Mouse (Mus musculus) CH12.LX (cell line): ENCODE measurements at regions not wholly inside any gene's neighbourhood (a gene's known extent, or its start where the extent isn't known, plus 50 kb on each side); places are given as distances from the start of the nearest gene placed in this dataset.

ENCODE experiments used
- DNase-seq: peaks from one replicate; pipeline ENCODE4 v3.0.0-alpha.2; 2013; ENCODE audit errors: extremely low read depth
- H3K27ac ChIP-seq: 2 replicates; pipeline ENCODE4 v1.5.1; 2012; ENCODE audit warnings: low read depth, mild to moderate bottlenecking, control low read depth, moderate library complexity; ENCODE audit not compliant: insufficient read depth
- H3K27me3 ChIP-seq: replicated peaks from 2 replicates; pipeline ENCODE3; 2012; ENCODE audit warnings: inconsistent platforms
- H3K36me3 ChIP-seq, 2 experiments: replicated peaks in 1 of 2; 2 replicates each; pipeline versions ENCODE3 to v1.6.1; 2012; ENCODE audit warnings: inconsistent platforms in 1 of 2, low read length in 1 of 2, mild to moderate bottlenecking in 1 of 2, mixed read lengths in 1 of 2, moderate library complexity in 1 of 2; ENCODE audit not compliant: control insufficient read depth in 1 of 2, insufficient read depth in 1 of 2
- H3K4me1 ChIP-seq, 2 experiments: 2 replicates each; pipeline ENCODE4 v1.6.1; 2012; ENCODE audit warnings: inconsistent platforms in 1 of 2, moderate library complexity in 1 of 2; ENCODE audit not compliant: insufficient read depth in 2 of 2, control insufficient read depth in 1 of 2
- H3K4me2 ChIP-seq: 2 replicates; pipeline ENCODE4 v1.6.1; 2012; ENCODE audit warnings: low read depth, mild to moderate bottlenecking, control low read depth; ENCODE audit not compliant: poor library complexity, insufficient read depth, severe bottlenecking
- H3K4me3 ChIP-seq, 3 experiments: fragments of 150-350 bp in 1 of 3; sonication (generic) in 1 of 3; replicated peaks in 1 of 3; 2 replicates each; pipeline versions ENCODE3 to v1.5.1; 2011 to 2012; ENCODE audit warnings: low read depth in 2 of 3, low read length in 2 of 3, mild to moderate bottlenecking in 2 of 3, moderate library complexity in 2 of 3, control low read depth in 1 of 3, improper control_type of control experiment in 1 of 3, inconsistent platforms in 1 of 3, mixed read lengths in 1 of 3; ENCODE audit not compliant: poor library complexity in 1 of 3
- H3K79me2 ChIP-seq: replicated peaks from 2 replicates; pipeline ENCODE4 v1.6.1; 2012; ENCODE audit warnings: mild to moderate bottlenecking, moderate library complexity; ENCODE audit not compliant: control insufficient read depth, poor library complexity, insufficient read depth, severe bottlenecking; ENCODE audit errors: extremely low read depth
- H3K9ac ChIP-seq: 2 replicates; pipeline ENCODE4 v1.6.1; 2012; ENCODE audit warnings: low read depth, mild to moderate bottlenecking, control low read depth, moderate library complexity; ENCODE audit not compliant: insufficient read depth
- H3K9me3 ChIP-seq: replicated peaks from 2 replicates; pipeline ENCODE3; 2012; ENCODE audit warnings: low read length, inconsistent platforms, mixed read lengths
- BHLHE40 ChIP-seq: IDR thresholded peaks from 2 replicates; pipeline ENCODE4 v1.6.1; 2011; ENCODE audit warnings: mild to moderate bottlenecking, low read depth, low read length, improper control_type of control experiment
- CHD1 ChIP-seq: IDR thresholded peaks from 2 replicates; pipeline ENCODE4 v1.6.1; 2012; ENCODE audit warnings: low read depth, low read length, improper control_type of control experiment, inconsistent platforms
- CTCF ChIP-seq, 2 experiments: IDR thresholded peaks in 1 of 2; conservative IDR thresholded peaks in 1 of 2; 2 replicates each; pipeline ENCODE4 v1.5.1; 2011 to 2012; ENCODE audit warnings: low read depth in 2 of 2, low read length in 2 of 2, improper control_type of control experiment in 1 of 2, inconsistent platforms in 1 of 2, mild to moderate bottlenecking in 1 of 2, moderate library complexity in 1 of 2
- E2F4 ChIP-seq: IDR thresholded peaks from 2 replicates; pipeline ENCODE4 v1.6.1; 2011; ENCODE audit warnings: low read depth, low read length, improper control_type of control experiment; ENCODE audit not compliant: insufficient replicate concordance
- EP300 ChIP-seq: IDR thresholded peaks from 2 replicates; pipeline ENCODE4 v1.6.1; 2011; ENCODE audit warnings: low read length, improper control_type of control experiment
- ETS1 ChIP-seq: conservative IDR thresholded peaks from 2 replicates; pipeline ENCODE4 v1.6.1; 2012; ENCODE audit warnings: low read depth, mild to moderate bottlenecking, inconsistent platforms, low read length, improper control_type of control experiment, moderate library complexity
- GABPA ChIP-seq: IDR thresholded peaks from 2 replicates; pipeline ENCODE4 v1.6.1; 2012; ENCODE audit warnings: low read depth, low read length, improper control_type of control experiment, inconsistent platforms; ENCODE audit not compliant: insufficient replicate concordance
- HCFC1 ChIP-seq: IDR thresholded peaks from 2 replicates; pipeline ENCODE4 v1.6.1; 2012; ENCODE audit warnings: low read depth, mild to moderate bottlenecking, inconsistent platforms, low read length, improper control_type of control experiment
- IRF4 ChIP-seq: IDR thresholded peaks from 2 replicates; pipeline ENCODE4 v1.6.1; 2014; ENCODE audit warnings: low read depth, mild to moderate bottlenecking, inconsistent platforms, low read length, improper control_type of control experiment
- JUN ChIP-seq: IDR thresholded peaks from 2 replicates; pipeline ENCODE4 v1.6.1; 2011; ENCODE audit warnings: low read depth, mild to moderate bottlenecking, low read length, improper control_type of control experiment, moderate library complexity; ENCODE audit not compliant: insufficient read depth
- KAT2A ChIP-seq: IDR thresholded peaks from 2 replicates; pipeline ENCODE4 v1.6.1; 2012; ENCODE audit warnings: low read length, improper control_type of control experiment, inconsistent platforms; ENCODE audit not compliant: insufficient replicate concordance
- MAFK ChIP-seq: IDR thresholded peaks from 2 replicates; pipeline ENCODE4 v1.6.1; 2011; ENCODE audit warnings: low read length, improper control_type of control experiment; ENCODE audit not compliant: insufficient replicate concordance
- MAX ChIP-seq: IDR thresholded peaks from 2 replicates; pipeline ENCODE4 v1.6.1; 2011; ENCODE audit warnings: low read length, improper control_type of control experiment
- MAZ ChIP-seq: IDR thresholded peaks from 2 replicates; pipeline ENCODE4 v1.6.1; 2012; ENCODE audit warnings: low read depth, mild to moderate bottlenecking, inconsistent platforms, low read length, improper control_type of control experiment, moderate library complexity
- MEF2A ChIP-seq: IDR thresholded peaks from 2 replicates; pipeline ENCODE4 v1.6.1; 2014; ENCODE audit warnings: low read depth, mild to moderate bottlenecking, inconsistent platforms, low read length, improper control_type of control experiment, borderline replicate concordance
- MXI1 ChIP-seq: IDR thresholded peaks from 2 replicates; pipeline ENCODE4 v1.6.1; 2011; ENCODE audit warnings: mild to moderate bottlenecking, low read depth, low read length, improper control_type of control experiment
- MYC ChIP-seq: IDR thresholded peaks from 2 replicates; pipeline ENCODE4 v1.6.1; 2011; ENCODE audit warnings: low read depth, mild to moderate bottlenecking, improper control_type of control experiment, low read length
- NRF1 ChIP-seq: IDR thresholded peaks from 2 replicates; pipeline ENCODE4 v1.6.1; 2014; ENCODE audit warnings: low read depth, mild to moderate bottlenecking, inconsistent platforms, low read length, improper control_type of control experiment, moderate library complexity
- PAX5 ChIP-seq: IDR thresholded peaks from 2 replicates; pipeline ENCODE4 v1.6.1; 2012; ENCODE audit warnings: low read length, inconsistent platforms, mixed read lengths
- POLR2A ChIP-seq: IDR thresholded peaks from 2 replicates; pipeline ENCODE4 v1.6.1; 2011; ENCODE audit warnings: low read depth, mild to moderate bottlenecking, improper control_type of control experiment, low read length
- SIN3A ChIP-seq: IDR thresholded peaks from 2 replicates; pipeline ENCODE4 v1.6.1; 2012; ENCODE audit warnings: low read length, improper control_type of control experiment, inconsistent platforms
- TBP ChIP-seq: conservative IDR thresholded peaks from 2 replicates; pipeline ENCODE4 v1.6.1; 2011; ENCODE audit warnings: low read depth, low read length, improper control_type of control experiment
- UBTF ChIP-seq: IDR thresholded peaks from 2 replicates; pipeline ENCODE4 v1.6.1; 2012; ENCODE audit warnings: low read depth, mild to moderate bottlenecking, inconsistent platforms, low read length, improper control_type of control experiment, moderate library complexity
- USF1 ChIP-seq: IDR thresholded peaks from 2 replicates; pipeline ENCODE4 v1.6.1; 2014; ENCODE audit warnings: low read depth, mild to moderate bottlenecking, inconsistent platforms, low read length, improper control_type of control experiment
- ZC3H11A ChIP-seq: IDR thresholded peaks from 2 replicates; pipeline ENCODE4 v1.6.1; 2012; ENCODE audit warnings: low read depth, mild to moderate bottlenecking, inconsistent platforms, low read length, improper control_type of control experiment
- ZKSCAN1 ChIP-seq: IDR thresholded peaks from 2 replicates; pipeline ENCODE4 v1.6.1; 2012; ENCODE audit warnings: low read depth, inconsistent platforms, low read length, improper control_type of control experiment, borderline replicate concordance
- dilution Hi-C: fragments of 300-500 bp; cut with MboI; formaldehyde crosslinking; loops from 2 replicates; pipeline ENCODE4 v1.14.3; 2020; ENCODE audit warnings: low sequenced_read_pairs; ENCODE audit not compliant: extremely low pct_unique_long_range_greater_than_20kb, extremely low pct_ligation_motif_present
- in situ Hi-C: fragments of 300-500 bp; cut with MboI; formaldehyde crosslinking; loops from 3 replicates; pipeline ENCODE4 v1.14.3; 2019; ENCODE audit warnings: low sequenced_read_pairs, low pct_ligation_motif_present, low pct_unique_long_range_greater_than_20kb, mixed read lengths

DNA sequence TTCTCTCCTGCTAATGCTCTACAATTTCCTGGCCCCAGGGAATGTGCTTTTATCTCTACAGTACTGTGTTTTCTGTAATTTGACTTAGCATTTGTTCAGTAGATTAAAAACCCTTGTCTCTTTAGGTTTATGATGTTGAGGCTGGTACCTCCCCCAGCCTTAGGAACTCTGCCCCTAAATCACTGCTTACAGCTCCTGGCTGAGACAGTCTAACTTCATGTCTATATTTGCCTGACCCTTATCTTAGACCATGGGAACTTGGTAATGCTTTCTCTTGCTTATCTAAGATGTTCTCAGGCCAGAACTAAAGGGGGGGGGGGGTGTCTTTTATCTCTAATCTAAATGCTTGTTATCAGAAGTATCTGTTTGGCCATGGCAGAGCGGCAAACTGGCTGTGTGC is 160.1 kb upstream of the Mmadhc start:
- Histone ChIP-seq H3K27me3 (no peaks in the 10 kb centered on the region), H3K4me1 (no peaks in the 10 kb centered on the region), H3K9ac (no peak overlapping the region), H3K79me2 (no peaks in the 10 kb centered on the region), H3K36me3 (no peaks in the 10 kb centered on the region), H3K4me3 (no peak overlapping the region), H3K4me2 (no peak overlapping the region), H3K9me3 (no peaks in the 10 kb centered on the region), H3K27ac (no peak overlapping the region)
- DNase-seq = no peak
- in situ Hi-C loops = no loop called here
- dilution Hi-C loops = no loop called here
- TF ChIP-seq TBP (no peak), MXI1 (no peak), EP300 (no peak), GABPA (no peak), SIN3A (no peak), E2F4 (no peak), MAZ (no peak), CTCF (conservative IDR thresholded peaks at IDR 0.05 in 1 of 2, IDR thresholded peaks at IDR 0.05 in 1 of 2; ENCODE audit: low read depth in 2 of 2, low read length in 2 of 2) (no peak), MAX (no peak), MYC (no peak), KAT2A (no peak), MEF2A (no peak), HCFC1 (no peak), IRF4 (no peak), POLR2A (no peak)
- TF ChIP-seq, all 38 proteins: peak for 0

DNA sequence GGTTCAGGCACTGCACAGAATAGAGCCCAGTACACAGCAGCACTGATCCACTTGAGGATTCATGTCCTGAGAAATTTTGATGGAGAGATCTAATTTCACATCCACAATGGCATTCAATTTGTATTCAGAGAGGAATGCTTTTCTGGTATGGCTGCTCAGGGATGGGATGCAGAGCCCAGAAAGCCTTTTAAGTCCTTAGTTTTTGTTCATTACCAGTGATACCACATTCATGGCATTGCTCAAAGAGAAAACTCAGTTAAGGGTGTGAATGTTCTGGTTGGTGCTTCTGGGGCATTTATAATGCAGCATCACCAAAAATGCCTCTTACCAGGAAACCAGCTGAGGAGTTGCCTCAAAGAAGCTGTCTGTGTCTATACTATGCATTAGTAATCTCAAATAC is 151.5 kb upstream of the Mmadhc start:
- Histone ChIP-seq H3K27ac (no peak overlapping the region), H3K4me2 (no peak overlapping the region), H3K36me3 (no peaks in the 10 kb centered on the region), H3K79me2 (no peaks in the 10 kb centered on the region)
- in situ Hi-C loops = no loop called here
- TF ChIP-seq MAFK = no peak
- TF ChIP-seq MEF2A = no peak
- no peak for TF ChIP-seq MAZ
- no peak for TF ChIP-seq BHLHE40
- TF ChIP-seq EP300 = no peak
- TF ChIP-seq HCFC1 = no peak
- TF ChIP-seq TBP = no peak
- TF ChIP-seq MYC = no peak
- TF ChIP-seq GABPA = no peak
- TF ChIP-seq PAX5 = no peak
- no peak for TF ChIP-seq ZC3H11A
- no peak for TF ChIP-seq ZKSCAN1
- no peak for TF ChIP-seq IRF4
- TF ChIP-seq USF1 = no peak
- TF ChIP-seq CHD1 = no peak
- no peak for TF ChIP-seq JUN
- no peak for TF ChIP-seq ETS1
- TF ChIP-seq MAX = no peak
- TF ChIP-seq NRF1 = no peak
- TF ChIP-seq UBTF = no peak
- TF ChIP-seq, all 38 proteins: peak for 0
- H3K4me1 ChIP-seq = no peaks in the 10 kb centered on the region
- DNase-seq = no peak
- H3K9me3 ChIP-seq = no peaks in the 10 kb centered on the region
- H3K9ac ChIP-seq = no peak overlapping the region
- dilution Hi-C loops = no loop called here
- no peaks in the 10 kb centered on the region for H3K27me3 ChIP-seq
- no peak overlapping the region for H3K4me3 ChIP-seq
